Mouse (Mus musculus) C2C12 (cell line): ENCODE results near the gene Kcnip1.

ENCODE experiments used
- CEBPB ChIP-seq: IDR thresholded peaks from one replicate; pipeline ENCODE4 v1.6.1; 2011; ENCODE audit warnings: low read depth, mild to moderate bottlenecking, control low read depth, moderate library complexity
- CTCF ChIP-seq: IDR thresholded peaks from one replicate; pipeline ENCODE4 v1.5.1; 2011; ENCODE audit not compliant: control insufficient read depth, insufficient read depth, insufficient read length
- FOSL1 ChIP-seq: IDR thresholded peaks from one replicate; pipeline ENCODE4 v1.8.0; 2011; ENCODE audit warnings: mild to moderate bottlenecking, low read length; ENCODE audit not compliant: poor library complexity, insufficient read depth, severe bottlenecking
- MAX ChIP-seq: IDR thresholded peaks from one replicate; pipeline ENCODE4 v1.6.1; 2011; ENCODE audit warnings: mild to moderate bottlenecking, control low read depth
- MYOD1 ChIP-seq: IDR thresholded peaks from one replicate; pipeline ENCODE4 v1.6.1; 2011; ENCODE audit warnings: low read depth; ENCODE audit not compliant: control insufficient read depth, insufficient read length
- MYOG ChIP-seq: IDR thresholded peaks from one replicate; pipeline ENCODE4 v1.6.1; 2011; ENCODE audit not compliant: control insufficient read depth, insufficient read length; ENCODE audit errors: extremely low read depth
- USF1 ChIP-seq: IDR thresholded peaks from one replicate; pipeline ENCODE4 v1.6.1; 2011; ENCODE audit warnings: low read depth, mild to moderate bottlenecking, control low read depth, moderate library complexity

- no peak for TF ChIP-seq CTCF
- TF ChIP-seq MAX, result no peak
- no peak for TF ChIP-seq MYOG
- TF ChIP-seq FOSL1, result no peak
- no peak for TF ChIP-seq CEBPB
- no peak for TF ChIP-seq USF1
- no peak for TF ChIP-seq MYOD1
These were observed 128.7 kb downstream of the Kcnip1 start for GRCm38 (mm10) chr11:33864245-33864644.
